Mouse (Mus musculus): ENCODE measurements around the gene Rsph3b. TPM values are rescaled to one million over a fixed set of nuclear protein-coding genes. Genes with fewer than 3 reads are reported as not detected.
"Not testable (repeated sequence)": the region's sequence is repeated elsewhere in the genome, so short reads cannot be mapped to it uniquely, and the experiment has no call there.

Gene Rsph3b
- total RNA-seq, 1 experiment: 5.4 TPM

- H3K27ac ChIP-seq (ENCODE audit: insufficient read depth, low read depth, low read length, poor library complexity, severe bottlenecking); in situ Hi-C loops (cut with MboI; ENCODE audit: low sequenced_read_pairs in 2 of 2, unreplicated experiment in 2 of 2); DNase-seq (ENCODE audit: low read depth, low spot score); H3K9me3 ChIP-seq (ENCODE audit: control insufficient read depth, insufficient read depth, low read depth, low read length); H3K36me3 ChIP-seq (ENCODE audit: control insufficient read depth, insufficient read depth, low read length, poor library complexity, severe bottlenecking); H3K4me1 ChIP-seq (ENCODE audit: control insufficient read depth in 2 of 2, insufficient read depth in 2 of 2, low read length in 2 of 2, poor library complexity in 1 of 2): not testable (repeated sequence)
- H3K9ac ChIP-seq (ENCODE audit: insufficient read depth, low read depth, low read length, poor library complexity, severe bottlenecking): peak overlapping the region; percentile 66; the same call in 1 of the 2 replicates
- peak overlapping the region; percentile 68 to 74; a peak in 3 of 4 replicates for H3K4me3 ChIP-seq (ENCODE audit: insufficient read depth in 1 of 2, low read depth in 1 of 2, low read length in 2 of 2, poor library complexity in 1 of 2, severe bottlenecking in 1 of 2)
Observed at GRCm38 (mm10) chr17:6947637-6947983, 872 bp downstream of the Rsph3b start.

GRCm38 (mm10) chr17:6942560-6942959 lies 5.9 kb downstream of the Rsph3b start:
- in situ Hi-C loops (cut with MboI; ENCODE audit: low sequenced_read_pairs in 2 of 2, unreplicated experiment in 2 of 2); H3K27ac ChIP-seq (ENCODE audit: insufficient read depth, low read depth, low read length, poor library complexity, severe bottlenecking); H3K36me3 ChIP-seq (ENCODE audit: control insufficient read depth, insufficient read depth, low read length, poor library complexity, severe bottlenecking); H3K9me3 ChIP-seq (ENCODE audit: control insufficient read depth, insufficient read depth, low read depth, low read length); H3K9ac ChIP-seq (ENCODE audit: insufficient read depth, low read depth, low read length, poor library complexity, severe bottlenecking); DNase-seq (ENCODE audit: low read depth, low spot score); H3K4me3 ChIP-seq (ENCODE audit: insufficient read depth in 1 of 2, low read depth in 1 of 2, low read length in 2 of 2, poor library complexity in 1 of 2, severe bottlenecking in 1 of 2); H3K4me1 ChIP-seq (ENCODE audit: control insufficient read depth in 2 of 2, insufficient read depth in 2 of 2, low read length in 2 of 2, poor library complexity in 1 of 2): not testable (repeated sequence)

- H3K36me3 ChIP-seq (ENCODE audit: control insufficient read depth, insufficient read depth, low read length, poor library complexity, severe bottlenecking); H3K9ac ChIP-seq (ENCODE audit: insufficient read depth, low read depth, low read length, poor library complexity, severe bottlenecking); H3K27ac ChIP-seq (ENCODE audit: insufficient read depth, low read depth, low read length, poor library complexity, severe bottlenecking); DNase-seq (ENCODE audit: low read depth, low spot score); in situ Hi-C loops (cut with MboI; ENCODE audit: low sequenced_read_pairs in 2 of 2, unreplicated experiment in 2 of 2); H3K4me1 ChIP-seq (ENCODE audit: control insufficient read depth in 2 of 2, insufficient read depth in 2 of 2, low read length in 2 of 2, poor library complexity in 1 of 2); H3K4me3 ChIP-seq (ENCODE audit: insufficient read depth in 1 of 2, low read depth in 1 of 2, low read length in 2 of 2, poor library complexity in 1 of 2, severe bottlenecking in 1 of 2); H3K9me3 ChIP-seq (ENCODE audit: control insufficient read depth, insufficient read depth, low read depth, low read length): not testable (repeated sequence)
Observed at GRCm38 (mm10) chr17:6931625-6932024, 16.9 kb downstream of the Rsph3b start.

GRCm38 (mm10) chr17:6920351-6920894 lies 28.1 kb downstream of the Rsph3b start:
- H3K4me1 ChIP-seq (ENCODE audit: control insufficient read depth in 2 of 2, insufficient read depth in 2 of 2, low read length in 2 of 2, poor library complexity in 1 of 2); DNase-seq (ENCODE audit: low read depth, low spot score); H3K9me3 ChIP-seq (ENCODE audit: control insufficient read depth, insufficient read depth, low read depth, low read length); H3K36me3 ChIP-seq (ENCODE audit: control insufficient read depth, insufficient read depth, low read length, poor library complexity, severe bottlenecking); H3K27ac ChIP-seq (ENCODE audit: insufficient read depth, low read depth, low read length, poor library complexity, severe bottlenecking); in situ Hi-C loops (cut with MboI; ENCODE audit: low sequenced_read_pairs in 2 of 2, unreplicated experiment in 2 of 2); H3K4me3 ChIP-seq (ENCODE audit: insufficient read depth in 1 of 2, low read depth in 1 of 2, low read length in 2 of 2, poor library complexity in 1 of 2, severe bottlenecking in 1 of 2); H3K9ac ChIP-seq (ENCODE audit: insufficient read depth, low read depth, low read length, poor library complexity, severe bottlenecking): not testable (repeated sequence)

GRCm38 (mm10) chr17:6919388-6919787 lies 29.1 kb downstream of the Rsph3b start:
- H3K9ac ChIP-seq (ENCODE audit: insufficient read depth, low read depth, low read length, poor library complexity, severe bottlenecking); H3K36me3 ChIP-seq (ENCODE audit: control insufficient read depth, insufficient read depth, low read length, poor library complexity, severe bottlenecking); H3K4me3 ChIP-seq (ENCODE audit: insufficient read depth in 1 of 2, low read depth in 1 of 2, low read length in 2 of 2, poor library complexity in 1 of 2, severe bottlenecking in 1 of 2); H3K27ac ChIP-seq (ENCODE audit: insufficient read depth, low read depth, low read length, poor library complexity, severe bottlenecking); H3K4me1 ChIP-seq (ENCODE audit: control insufficient read depth in 2 of 2, insufficient read depth in 2 of 2, low read length in 2 of 2, poor library complexity in 1 of 2); DNase-seq (ENCODE audit: low read depth, low spot score); H3K9me3 ChIP-seq (ENCODE audit: control insufficient read depth, insufficient read depth, low read depth, low read length); in situ Hi-C loops (cut with MboI; ENCODE audit: low sequenced_read_pairs in 2 of 2, unreplicated experiment in 2 of 2): not testable (repeated sequence)

GRCm38 (mm10) chr17:6915282-6915681 lies 33.2 kb downstream of the Rsph3b start:
- H3K4me3 ChIP-seq (ENCODE audit: insufficient read depth in 1 of 2, low read depth in 1 of 2, low read length in 2 of 2, poor library complexity in 1 of 2, severe bottlenecking in 1 of 2); H3K27ac ChIP-seq (ENCODE audit: insufficient read depth, low read depth, low read length, poor library complexity, severe bottlenecking); H3K9me3 ChIP-seq (ENCODE audit: control insufficient read depth, insufficient read depth, low read depth, low read length); DNase-seq (ENCODE audit: low read depth, low spot score); H3K9ac ChIP-seq (ENCODE audit: insufficient read depth, low read depth, low read length, poor library complexity, severe bottlenecking); H3K4me1 ChIP-seq (ENCODE audit: control insufficient read depth in 2 of 2, insufficient read depth in 2 of 2, low read length in 2 of 2, poor library complexity in 1 of 2); in situ Hi-C loops (cut with MboI; ENCODE audit: low sequenced_read_pairs in 2 of 2, unreplicated experiment in 2 of 2); H3K36me3 ChIP-seq (ENCODE audit: control insufficient read depth, insufficient read depth, low read length, poor library complexity, severe bottlenecking): not testable (repeated sequence)

GRCm38 (mm10) chr17:6914066-6914465 lies 34.4 kb downstream of the Rsph3b start:
- H3K36me3 ChIP-seq (ENCODE audit: control insufficient read depth, insufficient read depth, low read length, poor library complexity, severe bottlenecking); in situ Hi-C loops (cut with MboI; ENCODE audit: low sequenced_read_pairs in 2 of 2, unreplicated experiment in 2 of 2); H3K9ac ChIP-seq (ENCODE audit: insufficient read depth, low read depth, low read length, poor library complexity, severe bottlenecking); H3K27ac ChIP-seq (ENCODE audit: insufficient read depth, low read depth, low read length, poor library complexity, severe bottlenecking); H3K4me3 ChIP-seq (ENCODE audit: insufficient read depth in 1 of 2, low read depth in 1 of 2, low read length in 2 of 2, poor library complexity in 1 of 2, severe bottlenecking in 1 of 2); DNase-seq (ENCODE audit: low read depth, low spot score); H3K9me3 ChIP-seq (ENCODE audit: control insufficient read depth, insufficient read depth, low read depth, low read length); H3K4me1 ChIP-seq (ENCODE audit: control insufficient read depth in 2 of 2, insufficient read depth in 2 of 2, low read length in 2 of 2, poor library complexity in 1 of 2): not testable (repeated sequence)

GRCm38 (mm10) chr17:6900361-6900760 lies 48.1 kb downstream of the Rsph3b start:
- in situ Hi-C loops (cut with MboI; ENCODE audit: low sequenced_read_pairs in 2 of 2, unreplicated experiment in 2 of 2); H3K9ac ChIP-seq (ENCODE audit: insufficient read depth, low read depth, low read length, poor library complexity, severe bottlenecking); H3K36me3 ChIP-seq (ENCODE audit: control insufficient read depth, insufficient read depth, low read length, poor library complexity, severe bottlenecking); H3K9me3 ChIP-seq (ENCODE audit: control insufficient read depth, insufficient read depth, low read depth, low read length); DNase-seq (ENCODE audit: low read depth, low spot score); H3K4me3 ChIP-seq (ENCODE audit: insufficient read depth in 1 of 2, low read depth in 1 of 2, low read length in 2 of 2, poor library complexity in 1 of 2, severe bottlenecking in 1 of 2); H3K4me1 ChIP-seq (ENCODE audit: control insufficient read depth in 2 of 2, insufficient read depth in 2 of 2, low read length in 2 of 2, poor library complexity in 1 of 2); H3K27ac ChIP-seq (ENCODE audit: insufficient read depth, low read depth, low read length, poor library complexity, severe bottlenecking): not testable (repeated sequence)
